Mouse (Mus musculus): ENCODE measurements around the gene Sytl3.

DNA sequence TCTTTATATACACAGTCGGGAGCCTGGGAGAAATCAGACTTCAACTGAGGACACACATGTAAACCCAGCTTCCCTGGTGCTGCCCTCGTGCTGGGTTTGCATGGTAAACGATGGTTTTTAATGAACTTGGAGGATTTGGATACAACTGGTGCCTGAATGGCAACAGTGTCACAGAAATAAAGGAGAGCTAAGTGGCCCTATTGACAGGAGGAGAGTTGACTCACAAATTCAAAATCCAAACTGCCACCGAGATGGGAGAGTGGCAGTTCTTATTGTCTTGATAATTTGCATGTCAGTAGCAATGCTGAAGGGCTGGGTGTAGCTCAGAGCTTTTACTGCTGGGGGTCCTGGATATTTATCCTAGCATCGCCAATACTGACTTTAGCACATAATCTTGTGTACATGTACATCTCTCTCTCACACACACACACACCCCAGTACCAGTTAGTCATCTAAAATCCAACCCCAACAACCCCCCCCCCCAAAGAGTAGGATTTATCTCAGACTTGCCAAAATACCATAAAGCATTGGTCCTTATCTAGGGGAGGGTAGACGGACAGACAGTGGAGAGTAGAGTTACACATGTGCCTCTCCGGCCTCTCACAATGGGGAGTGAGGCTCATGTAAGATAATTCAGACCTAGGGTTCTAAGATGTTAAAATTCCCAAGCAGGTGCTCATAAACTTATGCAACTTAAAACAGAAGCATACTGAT, 104.8 kb downstream of the Sytl3 start:
- TF ChIP-seq POLR2A (IDR thresholded peaks at IDR 0.05; ENCODE audit: insufficient read depth, low read depth, low read length) (no peak), CTCF (IDR thresholded peaks at IDR 0.05) (no peak), EP300 (IDR thresholded peaks at IDR 0.05; ENCODE audit: insufficient read depth, low read depth, low read length) (no peak)
